Comparison of ENCODE assay signal across 8 mouse cellular contexts in the genomic region with DNA sequence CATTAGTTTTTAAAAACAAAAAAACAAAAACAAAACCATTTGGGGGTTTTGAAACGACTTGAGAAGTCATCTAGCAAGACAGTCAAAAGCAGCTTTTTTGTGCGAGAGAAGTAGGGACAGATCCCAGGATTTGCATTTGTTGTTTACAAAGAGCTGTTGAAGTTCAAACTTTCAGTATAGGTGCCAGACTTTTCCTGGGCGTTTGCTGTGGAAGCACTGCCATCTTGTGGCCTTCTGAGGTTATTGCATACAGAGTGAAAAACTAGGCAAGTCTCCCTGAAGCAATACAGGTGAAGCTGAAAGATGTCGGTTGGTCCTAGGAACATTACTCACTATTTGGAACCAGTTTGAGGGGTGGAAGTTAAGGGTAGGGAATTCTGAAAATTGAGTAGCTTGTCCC.
DNase-seq lines count a peak whose midpoint lies in the region; ATAC-seq and TF ChIP-seq lines count a peak whose summit lies in the region.

No protein-coding gene starts in this region.

- H3K9me3 ChIP-seq in midbrain, embryonic 11.5 days (ENCODE audit: control insufficient read depth, low read length), result no peaks in the 10 kb centered on the region
- no peaks in the 10 kb centered on the region for H3K9me3 ChIP-seq in midbrain, embryonic 16.5 days (replicated peaks; ENCODE audit: control insufficient read depth, low read length, poor library complexity, severe bottlenecking)

- intact Hi-C loops in heart, postnatal 14 days (cut with DNase I), result loop anchor here (5.0 kb wide), 1 partner anchor 102 kb away; no protein-coding TSS in a partner anchor
- intact Hi-C loops in left cerebral cortex, adult 2 months (cut with DNase I), result no loop called here

- no peak overlapping the region for H3K4me3 ChIP-seq in midbrain, embryonic 11.5 days (ENCODE audit: low read depth, low read length)
- no peak overlapping the region for H3K4me3 ChIP-seq in midbrain, embryonic 16.5 days (ENCODE audit: low read depth, low read length)
- H3K4me3 ChIP-seq in cortical plate, adult 2 months (ENCODE audit: insufficient read depth, low read length), result no peak overlapping the region
- H3K4me3 ChIP-seq in left cerebral cortex, adult 2 months, result no peak overlapping the region

- WGBS in midbrain, embryonic 11.5 days, result 15% methylated on average over 4 of the region's 4 CpGs
- WGBS in midbrain, embryonic 16.5 days, result 7% methylated on average over 4 of the region's 4 CpGs

- H3K27me3 ChIP-seq in midbrain, embryonic 11.5 days (ENCODE audit: control insufficient read depth, insufficient read depth, low read length), result no peaks in the 10 kb centered on the region
- H3K27me3 ChIP-seq in midbrain, embryonic 16.5 days (ENCODE audit: control insufficient read depth, insufficient read depth, low read depth, low read length), result no peaks in the 10 kb centered on the region

- no peak overlapping the region for H3K9ac ChIP-seq in midbrain, embryonic 11.5 days (ENCODE audit: low read length)
- no peak overlapping the region for H3K9ac ChIP-seq in midbrain, embryonic 16.5 days (ENCODE audit: low read depth, low read length)

- no peak overlapping the region for H3K4me2 ChIP-seq in midbrain, embryonic 11.5 days
- H3K4me2 ChIP-seq in midbrain, embryonic 16.5 days (ENCODE audit: low read length), result no peak overlapping the region

- peak; percentile 89 for TF ChIP-seq CTCF in cortical plate, adult 2 months (IDR thresholded peaks at IDR 0.05; ENCODE audit: extremely low read depth, insufficient read depth, low read length)
- peak; percentile 94 for TF ChIP-seq CTCF in left cerebral cortex, adult 2 months (IDR thresholded peaks at IDR 0.05)

- TF ChIP-seq POLR2A in cortical plate, adult 2 months (IDR thresholded peaks at IDR 0.05; ENCODE audit: extremely low read depth, insufficient read depth, low read length), result no peak

- DNase-seq in midbrain, embryonic 11.5 days (ENCODE audit: low spot score, missing footprints), result peak; percentile 92
- DNase-seq in ZHBTc4 (ENCODE audit: low read depth, low spot score), result peak; percentile 70
- peak; percentile 57 to 61 for DNase-seq in heart, postnatal 14 days
- peak; percentile 56 to 60 for DNase-seq in left cerebral cortex, adult 2 months (ENCODE audit: extremely low spot score in 1 of 2, low spot score in 2 of 2)
- DNase-seq in urinary bladder, postnatal 36 days (ENCODE audit: low spot score in 2 of 2), result peak; percentile 59 to 60

- H3K36me3 ChIP-seq in midbrain, embryonic 11.5 days (ENCODE audit: control insufficient read depth, insufficient read depth, low read length), result no peaks in the 10 kb centered on the region
- H3K36me3 ChIP-seq in midbrain, embryonic 16.5 days (ENCODE audit: control insufficient read depth, insufficient read depth, low read length), result no peaks in the 10 kb centered on the region

- ATAC-seq in midbrain, embryonic 11.5 days (ENCODE audit: low FRiP score), result no peak
- ATAC-seq in midbrain, embryonic 16.5 days, result no peak
- 0 out of 2 replicates have a peak, but pooled peaks have one; percentile 50 for ATAC-seq in megakaryocyte-erythroid progenitor cell, adult 5-6 weeks (replicated peaks; ENCODE audit: low FRiP score, low TSS enrichment, poor library complexity, severe bottlenecking)

- H3K27ac ChIP-seq in midbrain, embryonic 11.5 days (ENCODE audit: low read depth, low read length), result no peak overlapping the region
- no peak overlapping the region for H3K27ac ChIP-seq in midbrain, embryonic 16.5 days (ENCODE audit: low read length)
- H3K27ac ChIP-seq in cortical plate, adult 2 months (ENCODE audit: insufficient read depth, low read length), result no peak overlapping the region
- no peak overlapping the region for H3K27ac ChIP-seq in left cerebral cortex, adult 2 months

- no peaks in the 10 kb centered on the region for H3K4me1 ChIP-seq in midbrain, embryonic 11.5 days (ENCODE audit: control insufficient read depth, insufficient read depth, low read length)
- H3K4me1 ChIP-seq in midbrain, embryonic 16.5 days (ENCODE audit: control insufficient read depth, insufficient read depth, low read length), result no peaks in the 10 kb centered on the region
- H3K4me1 ChIP-seq in cortical plate, adult 2 months (ENCODE audit: control insufficient read depth, insufficient read depth, low read length), result peaks cover 4% of the 10 kb centered on the region; the same call in 1 of the 2 replicates
